Mouse (Mus musculus) C2C12 (cell line): ENCODE measurements around the gene Themis3. TPM values are rescaled to one million over a fixed set of nuclear protein-coding genes. Genes with fewer than 3 reads are reported as not detected.

Experiments
- H3K27me3 ChIP-seq: one replicate; pipeline ENCODE4 v1.6.1; 2011; ENCODE audit not compliant: control insufficient read depth, insufficient read depth, insufficient read length
- H3K36me3 ChIP-seq: one replicate; pipeline ENCODE4 v1.6.1; 2011; ENCODE audit not compliant: control insufficient read depth, insufficient read depth
- H3K4me3 ChIP-seq: one replicate; pipeline ENCODE4 v1.5.1; 2011; ENCODE audit warnings: mild to moderate bottlenecking, control low read depth; ENCODE audit not compliant: poor library complexity, insufficient read depth, severe bottlenecking
- H3K79me2 ChIP-seq: one replicate; pipeline ENCODE4 v1.6.1; 2011; ENCODE audit not compliant: control insufficient read depth, insufficient read depth
- H3K79me3 ChIP-seq: one replicate; pipeline ENCODE4 v1.6.1; 2011; ENCODE audit warnings: low read depth, control low read depth
- H3ac ChIP-seq: one replicate; pipeline ENCODE3; 2011; ENCODE audit warnings: low read depth; ENCODE audit not compliant: control insufficient read depth, insufficient read length
- CEBPB ChIP-seq: IDR thresholded peaks from one replicate; pipeline ENCODE4 v1.6.1; 2011; ENCODE audit warnings: low read depth, mild to moderate bottlenecking, control low read depth, moderate library complexity
- CTCF ChIP-seq: IDR thresholded peaks from one replicate; pipeline ENCODE4 v1.5.1; 2011; ENCODE audit not compliant: control insufficient read depth, insufficient read depth, insufficient read length
- FOSL1 ChIP-seq: IDR thresholded peaks from one replicate; pipeline ENCODE4 v1.8.0; 2011; ENCODE audit warnings: mild to moderate bottlenecking, low read length; ENCODE audit not compliant: poor library complexity, insufficient read depth, severe bottlenecking
- MAX ChIP-seq: IDR thresholded peaks from one replicate; pipeline ENCODE4 v1.6.1; 2011; ENCODE audit warnings: mild to moderate bottlenecking, control low read depth
- MYOD1 ChIP-seq: IDR thresholded peaks from one replicate; pipeline ENCODE4 v1.6.1; 2011; ENCODE audit warnings: low read depth; ENCODE audit not compliant: control insufficient read depth, insufficient read length
- MYOG ChIP-seq: IDR thresholded peaks from one replicate; pipeline ENCODE4 v1.6.1; 2011; ENCODE audit not compliant: control insufficient read depth, insufficient read length; ENCODE audit errors: extremely low read depth
- USF1 ChIP-seq: IDR thresholded peaks from one replicate; pipeline ENCODE4 v1.6.1; 2011; ENCODE audit warnings: low read depth, mild to moderate bottlenecking, control low read depth, moderate library complexity
- polyA plus RNA-seq: library from polyadenylated mRNA; unstranded; fragments of >200 nt; fragmentation: generic; extraction: Trizol; gene quantifications from one replicate; pipeline ENCODE4 v1.2.1, GENCODE M21; 2012; ENCODE audit warnings: missing spikeins

Themis3 gene
- polyA plus RNA-seq, 1 experiment: not detected

- peaks cover 40% of the 10 kb centered on the region for H3K36me3 ChIP-seq
Observed at GRCm38 (mm10) chr17:66507049-66507954, 87.1 kb downstream of the Themis3 start.

GRCm38 (mm10) chr17:66504964-66505363, 89.5 kb downstream of the Themis3 start:
- no peak overlapping the region for H3K4me3 ChIP-seq
- peaks cover 17% of the 10 kb centered on the region for H3K79me3 ChIP-seq
- H3ac ChIP-seq: no peak overlapping the region
- peaks cover 54% of the 10 kb centered on the region for H3K36me3 ChIP-seq
- H3K79me2 ChIP-seq: peaks cover 30% of the 10 kb centered on the region
- TF ChIP-seq CTCF: no peak
- TF ChIP-seq MYOD1: no peak
- TF ChIP-seq FOSL1: no peak
- TF ChIP-seq MAX: no peak
- TF ChIP-seq CEBPB: no peak
- no peak for TF ChIP-seq MYOG
- TF ChIP-seq USF1: no peak
- no peaks in the 10 kb centered on the region for H3K27me3 ChIP-seq

More at GRCm38 (mm10) chr17:66507049-66507954, 87.1 kb downstream of the Themis3 start:
- Histone ChIP-seq H3K4me3 (no peak overlapping the region), H3K27me3 (no peaks in the 10 kb centered on the region), H3ac (no peak overlapping the region), H3K79me3 (peaks cover 29% of the 10 kb centered on the region), H3K79me2 (peaks cover 48% of the 10 kb centered on the region)
- TF ChIP-seq CTCF: no peak
- no peak for TF ChIP-seq MAX
- TF ChIP-seq MYOD1: no peak
- no peak for TF ChIP-seq FOSL1
- no peak for TF ChIP-seq MYOG
- no peak for TF ChIP-seq CEBPB
- TF ChIP-seq USF1: no peak

Other genes with a start within 250 kb of the Themis3 start
- gene Mtcl1, start 144.9 kb downstream of the Themis3 start, polyA plus RNA-seq: 15.1 TPM
- 32.4 TPM for gene Rab12, start 74.9 kb downstream of the Themis3 start, polyA plus RNA-seq